In the genomic region with DNA sequence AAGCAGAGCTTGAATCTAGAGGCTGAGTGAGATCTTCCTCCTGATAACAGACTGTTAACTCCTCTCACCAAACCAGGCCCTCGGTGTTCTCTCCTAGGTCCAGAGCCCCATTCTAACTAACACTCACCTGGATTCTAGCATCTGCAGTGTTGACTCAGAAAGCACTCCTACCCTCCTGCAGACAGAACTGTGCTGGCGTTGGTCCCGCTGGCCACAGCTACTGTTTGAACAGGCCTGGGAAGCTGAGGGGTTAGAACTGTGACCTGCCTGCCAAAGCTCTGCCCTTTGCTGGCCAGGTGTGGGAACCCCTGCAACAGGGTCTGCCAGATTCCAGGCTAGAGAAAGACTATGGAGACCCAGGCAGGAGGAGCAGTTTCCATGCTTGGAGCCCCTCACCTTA, we compare ENCODE assay signal across 34 mouse cellular contexts. TPM values are rescaled to one million over a fixed set of nuclear protein-coding genes. Genes with fewer than 3 reads are reported as not detected.
DNase-seq lines count a peak whose midpoint lies in the region; ATAC-seq and TF ChIP-seq lines count a peak whose summit lies in the region.
"Had no signal": no experiment of that assay in that cellular context is flagged by ENCODE, and none has a peak within 500 bp of the region (broad histone marks: within the 10 kb centered on the region; RNA-seq: fewer than 3 reads in every experiment).

No protein-coding gene starts in this region.

- no peak overlapping the region for H3K4me2 ChIP-seq in liver, embryonic 16.5 days (ENCODE audit: low read depth, low read length)
- H3K4me2 ChIP-seq in liver, embryonic 11.5 days: no peak overlapping the region
- H3K4me2 ChIP-seq: embryonic facial prominence, embryonic 13.5 days; forebrain, embryonic 12.5 days; heart, embryonic 11.5 days; hindbrain, embryonic 12.5 days; intestine, embryonic 15.5 days; stomach, embryonic 15.5 days had no signal

- no peak for TF ChIP-seq CTCF in lung, adult 2 months (IDR thresholded peaks at IDR 0.05; ENCODE audit: insufficient read depth, low read length)

- H3K36me3 ChIP-seq in liver, embryonic 16.5 days (ENCODE audit: control insufficient read depth, insufficient read depth): no peaks in the 10 kb centered on the region
- no peaks in the 10 kb centered on the region for H3K36me3 ChIP-seq in liver, embryonic 11.5 days (ENCODE audit: control insufficient read depth, insufficient read depth, low read length)
- H3K36me3 ChIP-seq: embryonic facial prominence, embryonic 13.5 days; forebrain, embryonic 12.5 days; hindbrain, embryonic 12.5 days; intestine, embryonic 15.5 days; stomach, embryonic 15.5 days had no signal

- ATAC-seq in liver, embryonic 16.5 days (ENCODE audit: low read depth): 0 out of 2 replicates have a peak, but pooled peaks have one; percentile 32
- ATAC-seq in liver, embryonic 11.5 days (replicated peaks; ENCODE audit: low FRiP score): no peak
- ATAC-seq: hindbrain, postnatal 0 days; intestine, embryonic 15.5 days; Patski had no signal

- no peaks in the 10 kb centered on the region for H3K9me3 ChIP-seq in liver, embryonic 16.5 days (replicated peaks; ENCODE audit: control insufficient read depth, low read length)
- H3K9me3 ChIP-seq in liver, embryonic 11.5 days (ENCODE audit: control insufficient read depth, low read length): no peaks in the 10 kb centered on the region
- H3K9me3 ChIP-seq: embryonic facial prominence, embryonic 13.5 days; forebrain, embryonic 12.5 days; hindbrain, embryonic 12.5 days; intestine, embryonic 15.5 days; stomach, embryonic 15.5 days had no signal

- no peak overlapping the region for H3K9ac ChIP-seq in liver, embryonic 16.5 days (ENCODE audit: low read depth, low read length)
- H3K9ac ChIP-seq in liver, embryonic 11.5 days (ENCODE audit: low read depth, low read length): no peak overlapping the region
- H3K9ac ChIP-seq: embryonic facial prominence, embryonic 13.5 days; forebrain, embryonic 12.5 days; hindbrain, embryonic 12.5 days; intestine, embryonic 15.5 days; stomach, embryonic 15.5 days had no signal

- 57% methylated on average over 3 of the region's 3 CpGs for WGBS in liver, embryonic 16.5 days (ENCODE audit: insufficient replicate concordance)
- 60% methylated on average over 3 of the region's 3 CpGs for WGBS in liver, embryonic 11.5 days
- 58% methylated on average over 3 of the region's 3 CpGs for WGBS in lung, adult 2 months

- TF ChIP-seq POLR2A in lung, adult 2 months (IDR thresholded peaks at IDR 0.05; ENCODE audit: borderline replicate concordance, extremely low read depth, low read depth, low read length): no peak

- no peaks in the 10 kb centered on the region for H3K27me3 ChIP-seq in liver, embryonic 16.5 days (ENCODE audit: control insufficient read depth, insufficient read depth, low read depth, low read length)
- H3K27me3 ChIP-seq in liver, embryonic 11.5 days (replicated peaks; ENCODE audit: control insufficient read depth, insufficient read depth, low read length): no peaks in the 10 kb centered on the region
- H3K27me3 ChIP-seq: embryonic facial prominence, embryonic 13.5 days; forebrain, embryonic 12.5 days; hindbrain, embryonic 12.5 days; intestine, embryonic 15.5 days; Patski; stomach, embryonic 15.5 days had no signal

- no peak for DNase-seq in liver, embryonic 11.5 days (ENCODE audit: low spot score)
- peak; percentile 69 for DNase-seq in lung, adult 2 months
- DNase-seq in lung, postnatal 10 days: peak; percentile 77
- DNase-seq in heart, adult 18-20 months: no peak
- DNase-seq in thymus, adult 18-20 months: no peak
- no peak for DNase-seq in kidney, adult 8-10 months
- DNase-seq: adrenal gland, postnatal 14 days; cerebellum, adult 11 months; cerebellum, adult 9-11 months; gastrocnemius, postnatal 14 days; heart, postnatal 36 days; kidney, adult 2 months; kidney, postnatal 4 days; layer of hippocampus, postnatal 36 days; left cerebral cortex, postnatal 4 days; midbrain, embryonic 14.5 days; thymus, postnatal 14 days had no signal

- no peak overlapping the region for H3K4me3 ChIP-seq in liver, embryonic 16.5 days (ENCODE audit: low read depth, low read length)
- H3K4me3 ChIP-seq in liver, embryonic 11.5 days (ENCODE audit: low read depth, low read length): no peak overlapping the region
- no peak overlapping the region for H3K4me3 ChIP-seq in lung, adult 2 months (replicated peaks; ENCODE audit: extremely low read depth, low read depth, low read length)
- H3K4me3 ChIP-seq: embryonic facial prominence, embryonic 13.5 days; erythroblast, embryonic 14.5 days; forebrain, embryonic 12.5 days; hindbrain, embryonic 12.5 days; intestine, embryonic 15.5 days; stomach, embryonic 15.5 days had no signal

- no peak overlapping the region for H3K27ac ChIP-seq in liver, embryonic 16.5 days (ENCODE audit: low read length)
- no peak overlapping the region for H3K27ac ChIP-seq in liver, embryonic 11.5 days (ENCODE audit: low read depth, low read length)
- H3K27ac ChIP-seq: embryonic facial prominence, embryonic 13.5 days; forebrain, embryonic 12.5 days; hindbrain, embryonic 12.5 days; hindbrain, postnatal 0 days; intestine, embryonic 15.5 days; kidney, postnatal 0 days; macrophage; stomach, embryonic 15.5 days had no signal

- no peaks in the 10 kb centered on the region for H3K4me1 ChIP-seq in liver, embryonic 16.5 days (ENCODE audit: control insufficient read depth, low read depth, low read length)
- H3K4me1 ChIP-seq in liver, embryonic 11.5 days (replicated peaks; ENCODE audit: control insufficient read depth, insufficient read depth, low read length): no peaks in the 10 kb centered on the region; the same call in 1 of the 2 replicates
- 0 out of 2 replicates have a peak, but pooled peaks cover 2% of the 10 kb centered on the region for H3K4me1 ChIP-seq in lung, adult 2 months (ENCODE audit: control insufficient read depth, insufficient read depth, low read length)

RNA-seq across cellular contexts. Expression of a gene that starts 6.4 kb away (rescaled TPM):
- polyA plus RNA-seq in liver, embryonic 16.5 days (2015; fragmentation: Nextera tagmentation; extraction: Ambion mirVana): not detected in 2 replicates
- not detected in 2 replicates for polyA plus RNA-seq in liver, embryonic 11.5 days (2014; fragmentation: Nextera tagmentation; extraction: Ambion mirVana)
- polyA plus RNA-seq in lung, adult 2 months (2012; rRNA removed): 0.62 TPM in 1 of 2 replicates, not detected in the other
- not detected for total RNA-seq in heart, adult 18-20 months (2021)
- total RNA-seq: adrenal gland, postnatal 14 days; gastrocnemius, postnatal 14 days; granulocyte monocyte progenitor cell, adult 5-6 weeks; heart, postnatal 36 days; hindbrain, postnatal 0 days; layer of hippocampus, postnatal 36 days; left cerebral cortex, postnatal 4 days; megakaryocyte-erythroid progenitor cell, adult 5-6 weeks; MEL; monocyte, adult 5-6 weeks had no signal
- polyA plus RNA-seq: erythroblast, embryonic 14.5 days; forebrain, embryonic 12.5 days; hindbrain, embryonic 12.5 days; hindbrain, postnatal 0 days; intestine, embryonic 15.5 days; kidney, postnatal 0 days; macrophage; midbrain, embryonic 14.5 days; neural tube, embryonic 14.5 days had no signal

RNA-seq across cellular contexts. Expression of a gene that starts 29.3 kb away (rescaled TPM):
- 0.04 and 0.07 TPM in 2 replicates for polyA plus RNA-seq in liver, embryonic 16.5 days (2015; fragmentation: Nextera tagmentation; extraction: Ambion mirVana)
- polyA plus RNA-seq in liver, embryonic 11.5 days (2014; fragmentation: Nextera tagmentation; extraction: Ambion mirVana): not detected in 2 replicates
- polyA plus RNA-seq in lung, adult 2 months (2012; rRNA removed): 1.5 and 1.9 TPM in 2 replicates
- total RNA-seq in heart, adult 18-20 months (2021): not detected
- total RNA-seq: adrenal gland, postnatal 14 days; gastrocnemius, postnatal 14 days; granulocyte monocyte progenitor cell, adult 5-6 weeks; heart, postnatal 36 days; layer of hippocampus, postnatal 36 days; left cerebral cortex, postnatal 4 days; megakaryocyte-erythroid progenitor cell, adult 5-6 weeks; MEL; monocyte, adult 5-6 weeks had no signal
- polyA plus RNA-seq: embryonic facial prominence, embryonic 13.5 days; erythroblast, embryonic 14.5 days; forebrain, embryonic 12.5 days; heart, embryonic 11.5 days; hindbrain, embryonic 12.5 days; hindbrain, postnatal 0 days; midbrain, embryonic 14.5 days; neural tube, embryonic 14.5 days had no signal

RNA-seq across cellular contexts. Expression of a gene that starts 49.4 kb away (rescaled TPM):
- 22.7 and 24.1 TPM in 2 replicates for polyA plus RNA-seq in liver, embryonic 16.5 days (2015; fragmentation: Nextera tagmentation; extraction: Ambion mirVana)
- 68.9 and 72.7 TPM in 2 replicates for polyA plus RNA-seq in liver, embryonic 11.5 days (2014; fragmentation: Nextera tagmentation; extraction: Ambion mirVana)
- 55.4 and 64.1 TPM in 2 replicates for polyA plus RNA-seq in lung, adult 2 months (2012; rRNA removed)
- total RNA-seq in heart, adult 18-20 months (2021): 1 to 10 TPM; 5.2 to 5.8 TPM

Comparison
In these comparisons a context has a peak if more than half of its experiments do, and no peak if none do; other contexts are left out.
1. DNase-seq: peak in lung, adult 2 months (single experiment) and lung, postnatal 10 days (single experiment); none in liver, embryonic 11.5 days (single experiment), heart, adult 18-20 months (0 of 2), thymus, adult 18-20 months (0 of 2) and kidney, adult 8-10 months (0 of 2).